Mouse (Mus musculus) forebrain, embryonic 16.5 days (tissue): ENCODE results near the gene Adal. TPM values are rescaled to one million over a fixed set of nuclear protein-coding genes. Genes with fewer than 3 reads are reported as not detected.
A peak's percentile ranks its signal among the peaks of the same experiment; 100 is the strongest.
"Not testable (repeated sequence)": the region's sequence is repeated elsewhere in the genome, so short reads cannot be mapped to it uniquely, and the experiment has no call there.

Source experiments
- ATAC-seq: fragments of 200-750 bp; cut with Nextera tagmentation; 2 replicates; pipeline ENCODE4 v1.8.0; 2017; ENCODE audit warnings: mild to moderate bottlenecking, moderate library complexity
- H3K27ac ChIP-seq: fragments of 300-500 bp; sonication (generic); 2 replicates; pipeline ENCODE4 v1.5.1; 2014; ENCODE audit warnings: low read length, control low read depth
- H3K27me3 ChIP-seq: fragments of 300-500 bp; sonication (generic); replicated peaks from 2 replicates; pipeline ENCODE4 v1.6.1; 2014; ENCODE audit warnings: low read length; ENCODE audit not compliant: control insufficient read depth, insufficient read depth
- H3K36me3 ChIP-seq: fragments of 300-500 bp; sonication (generic); 2 replicates; pipeline ENCODE4 v1.6.1; 2014; ENCODE audit not compliant: control insufficient read depth, insufficient read depth
- H3K4me1 ChIP-seq: fragments of 300-500 bp; sonication (generic); replicated peaks from 2 replicates; pipeline ENCODE4 v1.6.1; 2014; ENCODE audit warnings: low read length; ENCODE audit not compliant: control insufficient read depth, insufficient read depth
- H3K4me2 ChIP-seq: fragments of 300-500 bp; sonication (generic); 2 replicates; pipeline ENCODE4 v1.6.1; 2014; ENCODE audit warnings: mild to moderate bottlenecking, low read length, control low read depth
- H3K4me3 ChIP-seq: fragments of 300-500 bp; sonication (generic); replicated peaks from 2 replicates; pipeline ENCODE4 v1.5.1; 2014; ENCODE audit warnings: mild to moderate bottlenecking, low read length, control low read depth
- H3K9ac ChIP-seq: fragments of 300-500 bp; sonication (generic); replicated peaks from 2 replicates; pipeline ENCODE4 v1.6.1; 2014; ENCODE audit warnings: low read depth, low read length, control low read depth
- H3K9me3 ChIP-seq: fragments of 300-500 bp; sonication (generic); 2 replicates; pipeline ENCODE4 v1.6.1; 2016; ENCODE audit warnings: low read length; ENCODE audit not compliant: control insufficient read depth
- WGBS: fragments of 180-500 bp; shearing (Covaris S2); extraction: QIAGEN DNeasy Blood & Tissue Kit; methylation state at CpG from one replicate; pipeline ENCODE4 v1.1.7; 2014; 5-methylcytosine and 5-hydroxymethylcytosine counted together
- polyA plus RNA-seq: library from polyadenylated mRNA; unstranded; fragments of >200 nt; fragmentation: Nextera tagmentation; extraction: Ambion mirVana; gene quantifications from 2 replicates; pipeline ENCODE4 v1.2.1, GENCODE M21; 2015

The Adal gene
- 36.1 and 37.1 TPM in 2 replicates for polyA plus RNA-seq

DNA sequence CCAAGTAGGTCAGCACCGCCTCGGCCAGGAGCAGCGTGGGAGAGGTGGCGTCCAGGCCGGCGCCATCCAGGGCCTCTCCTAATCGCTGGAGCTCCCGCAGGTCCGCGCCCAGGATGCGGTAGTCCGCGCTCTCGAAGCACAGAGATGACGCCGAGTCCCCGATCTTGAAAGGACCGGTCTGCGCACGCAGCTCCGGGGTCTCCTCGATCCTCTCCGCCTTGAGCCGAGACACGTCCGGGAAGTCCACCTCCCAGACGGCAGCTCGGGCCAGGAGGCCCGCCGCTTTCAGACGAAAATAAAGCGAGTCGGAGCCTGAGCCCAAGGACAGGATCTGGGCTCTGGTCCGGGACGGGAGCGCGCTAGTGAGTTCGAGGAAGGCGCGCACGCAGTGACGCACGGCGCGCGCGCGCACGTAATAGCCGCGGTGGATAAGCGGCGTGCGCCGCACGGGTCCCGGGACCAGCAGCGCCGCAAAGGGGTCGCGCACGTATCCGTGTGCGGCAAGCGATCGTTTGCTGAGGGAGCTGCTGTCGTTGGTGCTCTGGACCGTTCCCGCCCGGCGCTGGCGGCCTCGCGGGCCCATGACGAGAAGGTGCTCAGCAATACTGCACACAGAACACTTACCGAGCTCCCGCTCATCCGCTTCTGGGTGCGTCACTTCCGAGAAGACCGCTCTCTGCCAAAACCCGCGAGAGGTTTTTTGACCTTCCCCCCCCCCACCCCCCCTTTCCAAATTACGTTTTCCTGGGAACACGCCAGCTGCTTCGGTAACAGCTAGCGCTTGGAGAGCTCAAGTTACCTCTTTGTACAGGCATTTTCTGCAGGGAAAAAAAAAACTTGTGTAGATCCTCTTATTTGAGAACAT is at the start of gene Adal, which contains the start of gene Lcmt2:
Adal (plus strand) TSS at position 411 of the 865 bp plus-strand sequence.
Lcmt2 (minus strand) TSS at position 636 of the 865 bp plus-strand sequence.
- Histone ChIP-seq H3K4me1 (peaks cover 29% of the 10 kb centered on the region), H3K36me3 (peaks cover 3% of the 10 kb centered on the region; the same call in 1 of the 2 replicates), H3K27ac (peak within 1 kb of the TSS; percentile 99), H3K9me3 (no peaks in the 10 kb centered on the region), H3K4me2 (peak within 1 kb of the TSS; percentile 73), H3K27me3 (no peaks in the 10 kb centered on the region), H3K4me3 (peak within 1 kb of the TSS; percentile 83), H3K9ac (peak within 1 kb of the TSS; percentile 90)
- under 1% methylated on average over 87 of the region's 87 CpGs for WGBS
- ATAC-seq: peak; percentile 96

DNA sequence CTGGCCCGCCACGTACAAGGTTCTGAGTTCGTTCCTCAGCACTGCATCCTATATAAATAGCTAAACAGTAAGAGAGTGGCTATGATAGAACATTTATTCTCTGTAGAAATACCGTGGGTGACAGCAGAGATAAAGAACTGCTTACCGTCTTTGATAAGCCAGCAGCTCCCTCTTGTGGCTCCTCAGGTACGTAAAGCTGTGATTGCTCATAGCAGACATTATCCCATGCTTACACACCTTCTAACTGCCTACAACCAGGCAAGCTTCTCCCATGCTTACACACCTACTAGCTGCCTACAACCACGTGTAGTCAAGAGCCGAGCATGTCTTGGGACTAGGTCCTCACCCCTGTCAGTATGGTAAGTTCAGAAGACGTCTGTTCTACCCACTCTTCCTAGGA is 38.2 kb upstream of the Adal start:
- H3K36me3 ChIP-seq: no peaks in the 10 kb centered on the region
- no peak overlapping the region for H3K4me2 ChIP-seq
- H3K9ac ChIP-seq: no peak overlapping the region
- no peaks in the 10 kb centered on the region for H3K9me3 ChIP-seq
- H3K4me3 ChIP-seq: no peak overlapping the region
- no peaks in the 10 kb centered on the region for H3K4me1 ChIP-seq
- no peak overlapping the region for H3K27ac ChIP-seq
- no peaks in the 10 kb centered on the region for H3K27me3 ChIP-seq
- 26% methylated on average over 9 of the region's 9 CpGs for WGBS
- ATAC-seq: peak; percentile 63

DNA sequence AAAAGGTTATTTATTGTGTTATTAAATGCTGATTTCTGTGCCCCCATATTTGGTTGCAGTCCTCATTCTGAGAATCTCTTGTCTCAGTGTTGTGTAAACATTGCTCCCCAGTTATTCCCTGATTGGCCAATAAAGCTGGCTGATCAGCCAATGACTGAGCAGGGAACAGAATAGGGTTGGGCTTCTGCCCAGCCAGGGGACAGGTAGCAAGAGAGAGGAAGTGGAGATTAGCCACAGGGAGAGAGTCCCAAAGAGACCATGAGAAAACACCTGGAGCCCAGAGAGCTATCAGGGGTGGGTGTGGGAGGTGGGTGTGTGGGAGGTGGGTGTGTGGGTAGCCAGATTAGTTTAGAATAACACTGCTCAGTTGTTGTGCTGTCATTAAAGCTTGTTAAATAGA is 34.3 kb upstream of the Adal start:
- Histone ChIP-seq H3K4me3 (no peak overlapping the region), H3K4me1 (no peaks in the 10 kb centered on the region), H3K4me2 (no peak overlapping the region), H3K27me3 (no peaks in the 10 kb centered on the region), H3K9ac (no peak overlapping the region), H3K36me3 (no peaks in the 10 kb centered on the region), H3K27ac (no peak overlapping the region), H3K9me3 (no peaks in the 10 kb centered on the region)
- ATAC-seq: no peak

DNA sequence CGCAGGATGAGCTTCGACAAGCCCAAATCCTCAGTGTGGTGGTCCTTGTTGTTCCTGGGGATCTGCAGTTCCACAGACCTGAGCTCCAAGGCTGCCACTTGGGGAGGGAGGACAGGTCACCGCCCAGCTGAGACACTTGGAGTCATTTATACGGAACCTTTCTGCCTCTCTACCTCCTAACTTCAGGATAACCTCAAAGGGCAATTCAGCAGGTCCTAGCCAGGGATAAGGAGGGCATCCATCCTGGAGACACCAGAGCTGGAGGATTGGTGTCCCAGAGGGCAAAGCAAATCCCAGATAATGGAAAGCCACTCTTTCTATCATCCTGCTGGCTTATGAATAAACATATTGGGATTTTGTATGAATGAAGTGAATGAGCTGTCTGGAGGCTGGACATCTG is 30.5 kb upstream of the Adal start, which contains the start of gene Tgm7:
Tgm7 (minus strand) TSS at position 101 of the 400 bp plus-strand sequence.
- Histone ChIP-seq H3K4me2 (no peak within 1 kb of the TSS), H3K9me3 (no peaks in the 10 kb centered on the region), H3K4me3 (no peak within 1 kb of the TSS), H3K36me3 (no peaks in the 10 kb centered on the region), H3K4me1 (no peaks in the 10 kb centered on the region), H3K27me3 (no peaks in the 10 kb centered on the region), H3K9ac (no peak within 1 kb of the TSS), H3K27ac (no peak within 1 kb of the TSS)
- WGBS: 91% methylated on average over 4 of the region's 4 CpGs
- no peak for ATAC-seq

DNA sequence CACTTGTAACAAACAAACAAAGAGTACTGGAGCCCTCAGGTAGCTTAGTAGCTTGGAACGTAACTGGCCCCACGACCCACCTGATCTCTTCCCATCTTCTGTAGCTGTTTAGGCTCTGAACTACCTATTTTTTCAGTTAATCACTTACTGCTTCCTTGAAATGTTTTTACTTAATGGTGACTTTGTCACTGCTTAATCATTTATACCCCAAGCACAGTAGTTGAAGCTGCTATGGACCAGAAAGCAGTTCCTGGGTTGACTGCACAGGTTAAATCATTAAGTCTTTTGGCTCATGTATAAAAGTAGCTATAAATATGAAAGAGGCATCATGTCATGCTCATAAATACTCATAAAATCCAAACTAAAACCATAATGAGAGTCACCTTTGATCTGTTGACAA is 24.8 kb upstream of the Adal start:
- Histone ChIP-seq H3K9me3 (no peaks in the 10 kb centered on the region), H3K27me3 (no peaks in the 10 kb centered on the region), H3K9ac (no peak overlapping the region), H3K27ac (no peak overlapping the region), H3K4me3 (no peak overlapping the region), H3K36me3 (no peaks in the 10 kb centered on the region), H3K4me2 (no peak overlapping the region), H3K4me1 (no peaks in the 10 kb centered on the region)
- WGBS: 86% methylated on average over 2 of the region's 2 CpGs
- ATAC-seq: no peak

DNA sequence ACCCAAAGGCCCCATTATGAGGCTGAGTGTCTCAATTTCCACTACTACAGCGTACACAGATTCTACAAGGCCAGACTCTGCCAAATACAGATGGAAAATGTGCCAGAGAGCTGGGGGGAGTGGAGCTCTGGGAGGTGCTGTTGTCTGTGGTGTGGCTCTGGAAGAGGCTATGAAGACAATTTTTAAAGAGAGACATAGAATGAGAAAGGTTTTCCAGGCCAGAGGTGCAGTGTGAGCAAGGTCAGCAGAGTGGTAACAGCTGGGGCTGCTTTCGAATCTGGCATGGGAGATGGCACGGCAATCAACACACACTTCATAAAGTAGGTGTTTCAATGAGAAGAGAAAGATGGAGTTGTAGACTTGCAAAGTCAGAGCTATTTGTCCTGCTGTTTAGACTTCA is 21.0 kb upstream of the Adal start:
- Histone ChIP-seq H3K9me3 (no peaks in the 10 kb centered on the region), H3K9ac (no peak overlapping the region), H3K36me3 (no peaks in the 10 kb centered on the region), H3K4me3 (no peak overlapping the region), H3K27ac (no peak overlapping the region), H3K4me1 (no peaks in the 10 kb centered on the region), H3K4me2 (no peak overlapping the region), H3K27me3 (no peaks in the 10 kb centered on the region)
- ATAC-seq: no peak
- 90% methylated on average over 3 of the region's 3 CpGs for WGBS

DNA sequence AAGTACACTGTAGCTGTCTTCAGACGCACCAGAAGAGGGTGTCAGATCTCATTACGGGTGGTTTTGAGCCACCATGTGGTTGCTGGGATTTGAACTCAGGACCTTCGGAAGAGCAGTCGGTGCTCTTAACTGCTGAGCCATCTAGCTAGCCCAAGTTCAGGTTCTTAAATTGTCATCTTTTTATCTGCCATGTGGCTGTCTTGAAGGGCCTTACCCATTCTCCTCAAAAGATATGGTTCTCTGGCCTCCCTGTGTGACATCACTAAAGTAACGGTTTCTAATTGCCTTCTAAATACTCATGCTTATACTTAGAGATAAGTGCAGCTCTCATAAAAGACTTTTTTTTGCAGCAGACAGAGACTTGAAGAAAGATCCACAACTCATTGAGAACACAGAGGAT is 13.9 kb upstream of the Adal start:
- WGBS: 92% methylated on average over 5 of the region's 5 CpGs
- H3K4me1 ChIP-seq, H3K27me3 ChIP-seq, H3K9ac ChIP-seq, H3K4me3 ChIP-seq, H3K4me2 ChIP-seq, H3K27ac ChIP-seq, H3K36me3 ChIP-seq, H3K9me3 ChIP-seq, ATAC-seq: not testable (repeated sequence)

DNA sequence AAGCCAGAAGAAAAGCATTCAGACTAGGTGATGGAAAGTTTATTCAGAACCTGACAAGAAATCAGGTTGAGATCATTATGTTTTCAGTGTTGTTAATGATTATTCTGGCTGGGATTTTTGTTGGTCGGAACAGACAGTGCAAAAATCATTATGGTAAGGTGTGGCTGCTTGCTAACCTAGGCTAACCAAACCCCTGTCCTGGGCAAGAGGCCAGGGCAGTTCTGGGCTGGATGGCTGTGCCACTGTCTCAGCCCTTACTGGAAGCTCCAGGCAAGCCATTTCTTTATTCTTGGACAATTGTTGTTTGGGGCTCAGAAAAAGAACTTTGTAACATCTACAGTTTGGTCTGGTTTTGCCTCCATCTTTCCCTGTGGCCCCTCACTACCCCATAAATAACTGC is 12.7 kb upstream of the Adal start:
- H3K4me2 ChIP-seq: no peak overlapping the region
- no peaks in the 10 kb centered on the region for H3K27me3 ChIP-seq
- no peaks in the 10 kb centered on the region for H3K4me1 ChIP-seq
- H3K36me3 ChIP-seq: no peaks in the 10 kb centered on the region
- H3K27ac ChIP-seq: no peak overlapping the region
- no peak for ATAC-seq
- no peak overlapping the region for H3K9ac ChIP-seq
- H3K4me3 ChIP-seq: no peak overlapping the region
- no peaks in the 10 kb centered on the region for H3K9me3 ChIP-seq
- 93% methylated on average over 1 of the region's 1 CpGs for WGBS

DNA sequence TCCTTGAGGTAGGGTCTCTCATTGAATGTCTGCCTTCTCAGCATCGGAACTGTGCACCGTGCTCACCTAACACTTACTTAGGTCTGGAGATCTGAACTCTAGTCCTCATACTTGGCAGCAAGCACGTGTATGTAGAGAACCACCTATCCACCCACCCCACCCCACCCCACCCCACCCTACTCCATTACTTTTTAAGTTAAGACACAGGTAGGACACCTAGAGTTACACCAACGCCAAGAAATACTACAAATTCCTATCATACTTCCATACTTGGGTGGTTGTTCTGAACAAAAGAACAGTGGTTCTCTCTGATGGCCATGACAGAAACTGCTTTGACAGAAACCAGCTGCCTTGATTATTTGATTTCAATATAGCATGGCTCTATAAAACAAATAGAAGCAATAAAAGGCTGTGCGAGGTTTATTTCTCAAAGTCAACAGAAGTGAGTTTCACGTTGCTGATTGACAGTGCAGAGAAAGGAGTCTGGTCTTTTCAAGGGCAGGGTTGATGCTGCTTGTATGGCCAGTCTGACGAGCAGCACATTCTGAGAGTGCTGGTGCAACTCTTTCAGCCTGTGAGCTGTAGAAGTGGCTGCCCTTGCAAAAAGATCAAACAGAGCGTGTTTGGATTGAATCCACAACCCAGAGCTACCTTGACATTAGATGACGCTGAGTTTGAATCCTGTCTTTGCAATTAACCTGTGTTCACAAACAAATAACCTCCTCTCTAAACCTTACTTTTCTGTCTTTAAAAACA is 11.2 kb upstream of the Adal start:
- Histone ChIP-seq H3K36me3 (no peaks in the 10 kb centered on the region), H3K4me2 (no peak overlapping the region), H3K4me3 (no peak overlapping the region), H3K9ac (no peak overlapping the region), H3K27ac (no peak overlapping the region), H3K27me3 (no peaks in the 10 kb centered on the region), H3K4me1 (no peaks in the 10 kb centered on the region), H3K9me3 (no peaks in the 10 kb centered on the region)
- 69% methylated on average over 9 of the region's 9 CpGs for WGBS
- no peak for ATAC-seq
